Mouse (Mus musculus): ENCODE measurements around the gene Apc2. TPM values are rescaled to one million over a fixed set of nuclear protein-coding genes. Genes with fewer than 3 reads are reported as not detected.

Apc2 gene
- total RNA-seq, 4 experiments from 2014 or later, result 2.2 to 3.1 (median 2.2) TPM

- DNase-seq (ENCODE audit: low spot score), result no peak
These were observed 1.5 kb upstream of the Apc2 start for GRCm38 (mm10) chr10:80294311-80294710.

- no peak for DNase-seq (ENCODE audit: low spot score)
These were observed 931 bp upstream of the Apc2 start for GRCm38 (mm10) chr10:80294788-80295303.

GRCm38 (mm10) chr10:80296824-80297223 lies 1.0 kb downstream of the Apc2 start:
- no peak for DNase-seq (ENCODE audit: low spot score)

GRCm38 (mm10) chr10:80297526-80298133 lies 1.9 kb downstream of the Apc2 start:
- DNase-seq (ENCODE audit: low spot score), result no peak

- no peak for DNase-seq (ENCODE audit: low spot score)
These were observed 2.9 kb downstream of the Apc2 start for GRCm38 (mm10) chr10:80298571-80299281.

- no peak for DNase-seq (ENCODE audit: low spot score)
These were observed 3.5 kb downstream of the Apc2 start for GRCm38 (mm10) chr10:80299301-80299700.

GRCm38 (mm10) chr10:80299824-80300223 lies 4.0 kb downstream of the Apc2 start:
- DNase-seq (ENCODE audit: low spot score), result no peak

GRCm38 (mm10) chr10:80300672-80301181 lies 5.0 kb downstream of the Apc2 start:
- no peak for DNase-seq (ENCODE audit: low spot score)

GRCm38 (mm10) chr10:80301256-80302081 lies 5.7 kb downstream of the Apc2 start:
- DNase-seq (ENCODE audit: low spot score), result no peak

- DNase-seq (ENCODE audit: low spot score), result no peak
These were observed 6.2 kb downstream of the Apc2 start for GRCm38 (mm10) chr10:80302082-80302355.

GRCm38 (mm10) chr10:80302471-80302881 lies 6.7 kb downstream of the Apc2 start:
- DNase-seq (ENCODE audit: low spot score), result peak; percentile 85

- no peak for DNase-seq (ENCODE audit: low spot score)
These were observed 8.7 kb downstream of the Apc2 start for GRCm38 (mm10) chr10:80304458-80304857.

- no peak for DNase-seq (ENCODE audit: low spot score)
These were observed 9.1 kb downstream of the Apc2 start for GRCm38 (mm10) chr10:80304862-80305261.

- DNase-seq (ENCODE audit: low spot score), result no peak
These were observed 15.8 kb downstream of the Apc2 start for GRCm38 (mm10) chr10:80311560-80311959.

GRCm38 (mm10) chr10:80312586-80313504 lies 17.1 kb downstream of the Apc2 start:
- no peak for DNase-seq (ENCODE audit: low spot score)

GRCm38 (mm10) chr10:80313627-80314201 lies 17.9 kb downstream of the Apc2 start:
- no peak for DNase-seq (ENCODE audit: low spot score)

- DNase-seq (ENCODE audit: low spot score), result no peak
These were observed 18.8 kb downstream of the Apc2 start for GRCm38 (mm10) chr10:80314494-80315001.

- no peak for DNase-seq (ENCODE audit: low spot score)
These were observed 19.5 kb downstream of the Apc2 start for GRCm38 (mm10) chr10:80315315-80315714.

- DNase-seq (ENCODE audit: low spot score), result no peak
These were observed 20.6 kb downstream of the Apc2 start for GRCm38 (mm10) chr10:80316359-80316781.

- DNase-seq (ENCODE audit: low spot score), result no peak
These were observed 21.2 kb downstream of the Apc2 start for GRCm38 (mm10) chr10:80317011-80317410.
